Mouse (Mus musculus): ENCODE measurements around the gene Ap3d1.
A peak's percentile ranks its signal among the peaks of the same experiment; 100 is the strongest.

Ap3d1 gene

GRCm38 (mm10) chr10:80742180-80742978 is at the start of gene Ap3d1:
Gene Ap3d1, minus strand, starts transcription at chr10:80742264.
- peak; percentile 98 for DNase-seq (ENCODE audit: low read depth, low spot score)

GRCm38 (mm10) chr10:80791476-80792174 is 49.6 kb upstream of the Ap3d1 start:
- no peak for DNase-seq (ENCODE audit: low read depth, low spot score)

- no peak for DNase-seq (ENCODE audit: low read depth, low spot score)
These were observed 48.8 kb upstream of the Ap3d1 start for GRCm38 (mm10) chr10:80790761-80791404.

GRCm38 (mm10) chr10:80787517-80787916 is 45.5 kb upstream of the Ap3d1 start:
- no peak for DNase-seq (ENCODE audit: low read depth, low spot score)

DNA sequence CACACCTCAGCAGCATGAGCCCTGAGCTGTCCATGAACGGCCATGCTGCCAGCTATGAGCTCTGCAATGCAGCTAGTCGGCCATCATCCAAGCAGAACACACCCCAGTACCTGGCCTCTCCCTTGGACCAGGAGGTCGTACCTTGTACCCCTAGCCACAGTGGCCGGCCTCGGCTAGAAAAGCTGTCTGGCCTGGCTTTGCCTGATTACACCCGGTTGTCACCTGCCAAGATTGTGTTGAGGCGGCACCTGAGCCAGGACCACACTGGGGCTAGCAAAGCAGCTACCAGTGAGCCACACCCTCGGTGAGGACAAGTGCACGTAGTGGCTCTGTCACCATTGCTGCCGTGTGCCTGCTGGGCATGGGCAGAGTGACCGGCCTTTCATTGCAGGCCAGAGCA is 43.9 kb upstream of the Ap3d1 start:
- no peak for DNase-seq (ENCODE audit: low read depth, low spot score)

DNA sequence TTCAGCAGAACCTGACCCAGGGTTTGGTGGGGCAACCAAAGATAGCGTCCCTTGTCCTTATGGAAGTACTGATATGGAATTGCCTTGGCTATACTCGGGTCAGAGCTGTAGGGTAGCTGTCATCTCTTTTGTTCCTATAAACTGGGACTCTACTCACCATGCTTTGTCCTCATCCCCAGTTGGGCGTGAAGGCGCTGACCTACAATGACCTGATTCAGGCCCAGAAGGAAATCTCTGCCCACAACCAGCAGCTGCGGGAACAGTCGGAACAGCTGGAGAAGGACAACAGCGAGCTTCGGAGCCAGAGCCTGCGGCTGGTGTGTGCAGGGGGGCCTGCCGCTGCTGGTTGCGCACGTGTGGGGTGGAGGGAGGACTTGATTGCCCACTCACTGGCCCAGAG is 42.8 kb upstream of the Ap3d1 start:
- DNase-seq (ENCODE audit: low read depth, low spot score) = no peak

- no peak for DNase-seq (ENCODE audit: low read depth, low spot score)
These were observed 42.2 kb upstream of the Ap3d1 start for GRCm38 (mm10) chr10:80784302-80784701.

GRCm38 (mm10) chr10:80779565-80779964 is 37.5 kb upstream of the Ap3d1 start:
- DNase-seq (ENCODE audit: low read depth, low spot score) = no peak

GRCm38 (mm10) chr10:80777123-80777522 is 35.1 kb upstream of the Ap3d1 start:
- DNase-seq (ENCODE audit: low read depth, low spot score) = no peak

GRCm38 (mm10) chr10:80776358-80776869 is 34.4 kb upstream of the Ap3d1 start:
- no peak for DNase-seq (ENCODE audit: low read depth, low spot score)

DNA sequence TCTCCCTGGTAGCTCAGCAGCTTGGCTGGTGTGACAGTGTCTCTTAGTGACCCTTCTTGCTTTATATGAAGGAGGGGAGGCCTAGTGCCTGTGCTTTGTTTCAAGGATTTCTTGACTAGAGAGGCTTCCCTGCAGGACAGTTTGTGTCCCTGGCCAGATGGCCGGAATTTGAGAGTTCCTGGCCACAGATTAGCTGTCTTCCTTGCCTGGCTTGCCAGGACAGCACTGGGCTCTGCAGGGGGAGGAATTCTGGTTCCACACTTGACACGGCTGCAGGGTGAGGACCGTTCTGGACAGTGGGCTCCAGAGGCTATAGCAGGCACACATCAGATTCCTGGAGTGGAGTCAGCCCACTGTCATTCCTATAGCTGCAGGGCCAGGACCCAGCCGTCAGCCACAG is 33.7 kb upstream of the Ap3d1 start:
- DNase-seq (ENCODE audit: low read depth, low spot score) = no peak

GRCm38 (mm10) chr10:80774981-80775380 is 32.9 kb upstream of the Ap3d1 start:
- DNase-seq (ENCODE audit: low read depth, low spot score) = no peak

GRCm38 (mm10) chr10:80774549-80774948 is 32.5 kb upstream of the Ap3d1 start:
- peak; percentile 61 for DNase-seq (ENCODE audit: low read depth, low spot score)

DNA sequence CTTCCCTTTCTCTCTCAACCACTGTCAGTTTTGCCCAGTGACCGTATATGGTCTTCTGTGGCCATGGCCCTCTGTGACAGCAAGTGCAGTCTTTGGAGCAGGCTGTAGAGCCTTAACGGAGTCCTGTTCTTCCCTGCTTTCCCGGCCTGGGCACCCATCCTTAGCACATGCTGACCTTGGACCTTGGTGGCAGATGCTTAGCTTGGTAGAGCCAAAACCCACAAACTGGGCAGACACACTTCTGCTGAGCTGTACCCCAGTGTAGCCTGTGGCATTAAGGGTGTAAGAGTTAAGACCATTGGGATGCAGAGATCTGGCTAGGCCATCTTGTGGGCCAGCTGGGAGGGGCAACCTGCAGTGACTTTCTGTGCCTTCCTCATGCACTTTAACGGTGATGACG is 31.8 kb upstream of the Ap3d1 start:
- no peak for DNase-seq (ENCODE audit: low read depth, low spot score)

- DNase-seq (ENCODE audit: low read depth, low spot score) = no peak
These were observed 26.3 kb upstream of the Ap3d1 start for GRCm38 (mm10) chr10:80768365-80768764.

DNA sequence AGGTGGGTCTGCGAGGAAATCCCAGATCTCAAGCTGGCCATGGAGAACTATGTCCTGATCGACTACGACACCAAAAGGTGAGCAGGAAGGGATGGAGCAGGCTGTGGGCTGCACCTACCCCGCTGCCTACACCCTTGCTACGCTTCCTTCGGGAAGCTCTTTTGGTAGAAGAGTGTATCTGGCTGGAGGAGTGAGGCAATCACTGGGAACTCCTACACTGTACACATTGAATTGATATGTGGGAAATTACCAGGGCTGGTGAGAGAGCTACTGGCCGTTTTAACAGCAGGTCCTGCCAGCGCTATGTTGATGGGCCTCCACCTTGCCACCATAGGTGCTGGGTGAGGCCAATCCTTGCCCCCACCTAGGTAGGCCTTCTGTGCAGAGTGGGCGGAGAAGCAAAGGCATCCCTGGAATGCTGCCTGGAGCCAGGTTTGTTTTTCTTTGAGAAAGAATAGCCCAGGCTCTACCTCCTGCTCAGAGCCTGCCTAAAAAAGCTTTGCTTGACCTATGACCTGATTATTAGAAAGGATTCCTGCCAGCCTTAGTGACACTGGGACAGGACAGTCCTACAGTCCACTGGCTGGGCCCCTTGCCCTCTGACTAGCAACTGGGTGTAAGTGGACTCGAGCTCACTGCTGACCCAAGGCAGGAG is 24.2 kb upstream of the Ap3d1 start:
- DNase-seq (ENCODE audit: low read depth, low spot score) = no peak

GRCm38 (mm10) chr10:80765746-80766145 is 23.7 kb upstream of the Ap3d1 start:
- no peak for DNase-seq (ENCODE audit: low read depth, low spot score)

DNA sequence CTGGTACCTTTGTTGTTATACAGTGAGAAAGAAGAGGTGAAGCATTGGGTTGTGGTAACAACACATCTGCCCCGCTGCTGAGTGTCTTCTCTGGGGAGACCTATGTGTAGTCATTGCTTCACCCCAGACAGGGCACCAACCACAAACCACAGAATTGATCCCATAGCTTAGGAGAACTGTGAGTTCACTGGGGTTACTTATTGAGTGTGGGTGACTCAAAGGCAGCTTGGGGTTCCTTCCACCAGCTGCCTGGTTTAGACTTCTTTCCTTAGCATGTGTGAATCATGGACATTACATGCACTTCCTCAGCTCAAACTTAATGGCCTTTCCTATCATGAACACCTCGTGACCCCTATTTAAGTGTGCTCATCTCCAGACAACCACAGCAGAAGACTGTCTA is 21.4 kb upstream of the Ap3d1 start:
- no peak for DNase-seq (ENCODE audit: low read depth, low spot score)

GRCm38 (mm10) chr10:80761821-80762220 is 19.8 kb upstream of the Ap3d1 start:
- no peak for DNase-seq (ENCODE audit: low read depth, low spot score)

GRCm38 (mm10) chr10:80760596-80761524 is 18.8 kb upstream of the Ap3d1 start:
- no peak for DNase-seq (ENCODE audit: low read depth, low spot score)

- DNase-seq (ENCODE audit: low read depth, low spot score) = no peak
These were observed 16.6 kb upstream of the Ap3d1 start for GRCm38 (mm10) chr10:80758651-80759050.

Measured in c-Kit-negative CD71-positive TER-119-positive erythroid progenitor cells, embryonic 14.5 days (primary cell).